Mouse (Mus musculus): ENCODE data around the gene Hif3a. TPM values are rescaled to one million over a fixed set of nuclear protein-coding genes. Genes with fewer than 3 reads are reported as not detected.

Hif3a gene
- polyA plus RNA-seq, 1 experiment, result not detected

DNA sequence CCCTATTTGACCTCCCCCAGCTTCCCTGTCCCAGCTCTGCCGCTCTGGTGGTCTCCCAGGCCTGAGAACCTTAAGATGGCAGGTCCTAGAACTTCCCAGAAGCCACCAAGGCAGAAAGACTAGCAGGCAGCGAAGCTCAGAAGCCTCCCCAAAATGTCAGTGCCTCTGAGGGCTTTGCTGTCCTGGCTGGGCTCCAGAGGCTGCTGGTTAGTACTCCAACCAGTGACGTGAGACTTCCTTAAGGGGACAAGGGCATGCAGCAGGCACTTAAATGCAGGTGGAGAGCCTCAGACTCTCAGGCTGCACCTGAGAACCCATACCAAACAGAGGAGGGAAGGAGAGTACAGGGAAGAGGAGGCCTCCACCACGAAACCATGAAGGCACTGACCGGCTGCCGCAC is 38.1 kb downstream of the Hif3a start:
- no peak for TF ChIP-seq FOSL1 (IDR thresholded peaks at IDR 0.05; ENCODE audit: insufficient read depth, low read length, poor library complexity, severe bottlenecking)
- TF ChIP-seq MYOD1 (IDR thresholded peaks at IDR 0.05; ENCODE audit: control insufficient read depth, insufficient read length, low read depth), result no peak
- no peak for TF ChIP-seq CEBPB (IDR thresholded peaks at IDR 0.05; ENCODE audit: low read depth)
- no peak for TF ChIP-seq CTCF (IDR thresholded peaks at IDR 0.05; ENCODE audit: control insufficient read depth, insufficient read depth, insufficient read length)
- no peak for TF ChIP-seq USF1 (IDR thresholded peaks at IDR 0.05; ENCODE audit: low read depth)
- TF ChIP-seq MAX (IDR thresholded peaks at IDR 0.05), result no peak
- TF ChIP-seq MYOG (IDR thresholded peaks at IDR 0.05; ENCODE audit: control insufficient read depth, extremely low read depth, insufficient read length), result no peak
- Histone ChIP-seq H3K79me3 (ENCODE audit: low read depth) (peaks cover 36% of the 10 kb centered on the region), H3K36me3 (ENCODE audit: control insufficient read depth, insufficient read depth) (peaks cover 23% of the 10 kb centered on the region), H3K27me3 (ENCODE audit: control insufficient read depth, insufficient read depth, insufficient read length) (no peaks in the 10 kb centered on the region), H3K79me2 (ENCODE audit: control insufficient read depth, insufficient read depth) (peaks cover 71% of the 10 kb centered on the region), H3K4me3 (ENCODE audit: insufficient read depth, poor library complexity, severe bottlenecking) (no peak overlapping the region), H3ac (ENCODE audit: control insufficient read depth, insufficient read length, low read depth) (no peak overlapping the region)

DNA sequence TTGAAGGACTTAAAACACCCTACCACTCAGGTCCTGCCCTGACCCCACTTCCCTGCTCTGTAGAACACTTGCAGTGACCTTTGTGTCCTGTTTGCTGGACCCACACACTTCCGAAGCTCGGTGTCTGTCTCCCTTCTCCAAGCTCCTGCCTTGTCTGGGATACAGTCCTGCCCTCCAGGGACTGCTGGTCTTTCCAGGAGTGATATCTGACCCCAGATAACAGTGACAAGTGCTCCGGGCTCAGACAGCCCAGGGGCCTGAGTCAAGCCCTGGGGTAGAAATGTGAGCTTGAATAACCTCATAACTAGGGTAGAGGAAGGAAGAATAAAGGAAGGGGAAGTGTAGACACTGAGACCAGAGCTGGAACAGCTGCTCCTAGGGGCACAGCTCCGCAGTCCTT is 38.5 kb downstream of the Hif3a start:
- Histone ChIP-seq H3K79me3 (ENCODE audit: low read depth) (peaks cover 38% of the 10 kb centered on the region), H3ac (ENCODE audit: control insufficient read depth, insufficient read length, low read depth) (no peak overlapping the region), H3K79me2 (ENCODE audit: control insufficient read depth, insufficient read depth) (peaks cover 76% of the 10 kb centered on the region), H3K36me3 (ENCODE audit: control insufficient read depth, insufficient read depth) (peaks cover 27% of the 10 kb centered on the region), H3K27me3 (ENCODE audit: control insufficient read depth, insufficient read depth, insufficient read length) (no peaks in the 10 kb centered on the region), H3K4me3 (ENCODE audit: insufficient read depth, poor library complexity, severe bottlenecking) (no peak overlapping the region)
- TF ChIP-seq MYOG (IDR thresholded peaks at IDR 0.05; ENCODE audit: control insufficient read depth, extremely low read depth, insufficient read length) (no peak), MYOD1 (IDR thresholded peaks at IDR 0.05; ENCODE audit: control insufficient read depth, insufficient read length, low read depth) (no peak), CEBPB (IDR thresholded peaks at IDR 0.05; ENCODE audit: low read depth) (no peak), MAX (IDR thresholded peaks at IDR 0.05) (no peak), USF1 (IDR thresholded peaks at IDR 0.05; ENCODE audit: low read depth) (no peak), CTCF (IDR thresholded peaks at IDR 0.05; ENCODE audit: control insufficient read depth, insufficient read depth, insufficient read length) (no peak), FOSL1 (IDR thresholded peaks at IDR 0.05; ENCODE audit: insufficient read depth, low read length, poor library complexity, severe bottlenecking) (no peak)

DNA sequence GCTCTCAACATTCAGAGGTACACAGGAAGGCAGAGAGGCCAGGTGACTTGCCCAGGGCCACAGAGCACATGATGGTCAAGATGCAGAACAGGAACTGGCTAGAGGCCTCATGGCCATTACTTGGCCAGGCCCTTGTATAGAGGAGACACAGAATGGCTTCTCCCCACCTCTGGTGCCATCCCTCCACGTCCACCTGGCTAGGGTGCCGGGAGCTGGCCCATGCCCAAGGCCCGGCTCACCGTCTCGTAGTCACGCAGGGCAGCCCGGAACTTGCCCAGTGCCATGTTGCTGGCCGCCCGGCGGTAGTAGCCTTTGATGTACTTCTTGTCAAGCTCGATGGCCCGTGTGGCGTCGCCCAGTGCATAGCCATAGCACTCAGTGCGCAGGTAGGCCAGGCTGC is 40.1 kb downstream of the Hif3a start:
- Histone ChIP-seq H3K79me3 (ENCODE audit: low read depth) (peaks cover 38% of the 10 kb centered on the region), H3K27me3 (ENCODE audit: control insufficient read depth, insufficient read depth, insufficient read length) (no peaks in the 10 kb centered on the region), H3ac (ENCODE audit: control insufficient read depth, insufficient read length, low read depth) (no peak overlapping the region), H3K79me2 (ENCODE audit: control insufficient read depth, insufficient read depth) (peaks cover 73% of the 10 kb centered on the region), H3K36me3 (ENCODE audit: control insufficient read depth, insufficient read depth) (peaks cover 27% of the 10 kb centered on the region), H3K4me3 (ENCODE audit: insufficient read depth, poor library complexity, severe bottlenecking) (no peak overlapping the region)
- TF ChIP-seq CTCF (IDR thresholded peaks at IDR 0.05; ENCODE audit: control insufficient read depth, insufficient read depth, insufficient read length) (no peak), USF1 (IDR thresholded peaks at IDR 0.05; ENCODE audit: low read depth) (no peak), MYOD1 (IDR thresholded peaks at IDR 0.05; ENCODE audit: control insufficient read depth, insufficient read length, low read depth) (no peak), FOSL1 (IDR thresholded peaks at IDR 0.05; ENCODE audit: insufficient read depth, low read length, poor library complexity, severe bottlenecking) (no peak), MAX (IDR thresholded peaks at IDR 0.05) (no peak), CEBPB (IDR thresholded peaks at IDR 0.05; ENCODE audit: low read depth) (no peak), MYOG (IDR thresholded peaks at IDR 0.05; ENCODE audit: control insufficient read depth, extremely low read depth, insufficient read length) (no peak)

DNA sequence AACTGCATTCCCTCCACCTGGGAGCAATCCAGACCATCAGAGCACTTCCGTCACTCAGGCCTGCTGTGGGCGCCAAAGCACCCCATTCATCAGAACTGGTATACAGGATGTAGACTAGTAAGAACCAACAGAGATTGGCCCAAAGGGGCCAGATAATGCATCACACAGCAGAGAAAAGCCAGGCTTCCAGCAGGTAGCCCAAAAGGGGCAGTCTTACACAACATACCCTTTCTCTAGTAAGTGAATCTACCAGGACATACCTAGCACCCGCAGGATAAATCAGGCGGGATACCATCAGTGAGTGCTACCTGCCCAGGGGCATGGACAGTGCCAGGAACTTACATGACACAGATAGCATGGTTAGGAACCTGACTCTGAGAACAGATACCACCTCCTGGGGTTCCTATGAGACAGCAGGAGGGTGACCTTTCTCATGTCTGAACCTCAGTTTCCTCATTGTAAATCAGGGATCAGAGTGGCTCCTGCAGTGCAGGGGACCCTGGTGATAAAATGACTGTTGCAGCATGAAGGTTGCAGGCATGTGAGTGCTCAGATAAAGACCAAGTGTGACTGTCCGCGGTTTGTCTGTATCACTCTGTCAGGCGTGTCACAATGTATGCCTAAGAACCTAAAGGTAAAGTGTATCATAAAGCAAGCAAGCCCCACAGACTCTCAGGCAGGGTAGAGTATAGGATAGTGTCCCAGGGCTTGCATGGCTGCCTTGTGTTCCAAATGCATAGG is 42.6 kb downstream of the Hif3a start:
- Histone ChIP-seq H3K4me3 (ENCODE audit: insufficient read depth, poor library complexity, severe bottlenecking) (no peak overlapping the region), H3K79me2 (ENCODE audit: control insufficient read depth, insufficient read depth) (peaks cover 65% of the 10 kb centered on the region), H3K27me3 (ENCODE audit: control insufficient read depth, insufficient read depth, insufficient read length) (no peaks in the 10 kb centered on the region), H3K36me3 (ENCODE audit: control insufficient read depth, insufficient read depth) (peaks cover 39% of the 10 kb centered on the region), H3ac (ENCODE audit: control insufficient read depth, insufficient read length, low read depth) (no peak overlapping the region), H3K79me3 (ENCODE audit: low read depth) (peaks cover 14% of the 10 kb centered on the region)
- TF ChIP-seq MAX (IDR thresholded peaks at IDR 0.05) (no peak), CEBPB (IDR thresholded peaks at IDR 0.05; ENCODE audit: low read depth) (no peak), MYOD1 (IDR thresholded peaks at IDR 0.05; ENCODE audit: control insufficient read depth, insufficient read length, low read depth) (no peak), USF1 (IDR thresholded peaks at IDR 0.05; ENCODE audit: low read depth) (no peak), FOSL1 (IDR thresholded peaks at IDR 0.05; ENCODE audit: insufficient read depth, low read length, poor library complexity, severe bottlenecking) (no peak)

DNA sequence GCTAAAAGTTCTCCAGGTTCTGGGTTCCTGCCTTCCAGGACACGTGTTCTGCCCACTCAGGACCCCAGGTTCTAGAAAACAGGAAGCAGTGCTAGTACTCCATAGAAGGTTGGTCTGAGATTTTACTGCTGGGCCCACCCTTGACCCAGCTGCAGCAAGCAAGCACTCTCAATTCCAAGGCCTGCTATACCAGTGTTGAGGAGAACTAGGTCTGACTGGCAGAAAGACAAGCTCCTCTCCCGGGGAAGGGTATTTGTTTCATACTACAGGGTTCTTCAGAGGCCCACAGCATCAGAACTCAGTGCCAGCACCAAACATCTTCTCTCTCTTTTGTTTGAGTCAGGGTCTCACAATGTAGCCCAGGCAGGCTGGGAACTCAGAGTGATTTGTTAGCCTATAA is 44.3 kb downstream of the Hif3a start:
- Histone ChIP-seq H3ac (ENCODE audit: control insufficient read depth, insufficient read length, low read depth) (no peak overlapping the region), H3K79me3 (ENCODE audit: low read depth) (peaks cover 10% of the 10 kb centered on the region), H3K4me3 (ENCODE audit: insufficient read depth, poor library complexity, severe bottlenecking) (no peak overlapping the region), H3K27me3 (ENCODE audit: control insufficient read depth, insufficient read depth, insufficient read length) (no peaks in the 10 kb centered on the region), H3K36me3 (ENCODE audit: control insufficient read depth, insufficient read depth) (peaks cover 48% of the 10 kb centered on the region), H3K79me2 (ENCODE audit: control insufficient read depth, insufficient read depth) (peaks cover 48% of the 10 kb centered on the region)
- TF ChIP-seq MYOD1 (IDR thresholded peaks at IDR 0.05; ENCODE audit: control insufficient read depth, insufficient read length, low read depth) (no peak), MYOG (IDR thresholded peaks at IDR 0.05; ENCODE audit: control insufficient read depth, extremely low read depth, insufficient read length) (no peak), FOSL1 (IDR thresholded peaks at IDR 0.05; ENCODE audit: insufficient read depth, low read length, poor library complexity, severe bottlenecking) (no peak), CTCF (IDR thresholded peaks at IDR 0.05; ENCODE audit: control insufficient read depth, insufficient read depth, insufficient read length) (no peak), MAX (IDR thresholded peaks at IDR 0.05) (no peak), USF1 (IDR thresholded peaks at IDR 0.05; ENCODE audit: low read depth) (no peak), CEBPB (IDR thresholded peaks at IDR 0.05; ENCODE audit: low read depth) (no peak)
